Mouse (Mus musculus): Measurements from ENCODE around the gene Aif1. TPM values are rescaled to one million over a fixed set of nuclear protein-coding genes. Genes with fewer than 3 reads are reported as not detected.

Gene Aif1
- total RNA-seq, 2 experiments from 2014 or later: 1.4 to 2.8 TPM

GRCm38 (mm10) chr17:35155451-35155850 is 20.4 kb downstream of the Aif1 start:
- intact Hi-C loops (cut with DNase I): loop anchor here (10.0 kb wide), 1 partner anchor 1041 kb away; the partner anchor contains the start of gene H2-DMa
- DNase-seq: no peak

- no peak for DNase-seq
- intact Hi-C loops (cut with DNase I): loop anchor here (10.0 kb wide), 1 partner anchor 1040 kb away; the partner anchor contains the start of gene H2-DMa
These were observed 21.3 kb downstream of the Aif1 start for GRCm38 (mm10) chr17:35154616-35155015.

- intact Hi-C loops (cut with DNase I): loop anchor here (10.0 kb wide), 1 partner anchor 1039 kb away; the partner anchor contains the start of gene H2-DMa
- DNase-seq: no peak
These were observed 21.9 kb downstream of the Aif1 start for GRCm38 (mm10) chr17:35153931-35154330.

- DNase-seq: no peak
- intact Hi-C loops (cut with DNase I): loop anchor here (10.0 kb wide), 1 partner anchor 1038 kb away; the partner anchor contains the start of gene H2-DMa
These were observed 22.8 kb downstream of the Aif1 start for GRCm38 (mm10) chr17:35153077-35153476.

- no peak for DNase-seq
- intact Hi-C loops (cut with DNase I): loop anchor here (10.0 kb wide), 1 partner anchor 1037 kb away; the partner anchor contains the start of gene H2-DMa
These were observed 23.7 kb downstream of the Aif1 start for GRCm38 (mm10) chr17:35152121-35152520.

- intact Hi-C loops (cut with DNase I): no loop called here
- DNase-seq: no peak
These were observed 27.8 kb downstream of the Aif1 start for GRCm38 (mm10) chr17:35147922-35148639.

- intact Hi-C loops (cut with DNase I): no loop called here
- no peak for DNase-seq
These were observed 28.5 kb downstream of the Aif1 start for GRCm38 (mm10) chr17:35147348-35147747.

GRCm38 (mm10) chr17:35146139-35146538 is 29.7 kb downstream of the Aif1 start:
- DNase-seq: no peak

GRCm38 (mm10) chr17:35141971-35142370 is 33.9 kb downstream of the Aif1 start:
- intact Hi-C loops (cut with DNase I): loop anchor here (2.0 kb wide), 1 partner anchor 15 kb away; no protein-coding TSS in a partner anchor
- DNase-seq: no peak

More at GRCm38 (mm10) chr17:35146139-35146538, 29.7 kb downstream of the Aif1 start:
- intact Hi-C loops (cut with DNase I): no loop called here

GRCm38 (mm10) chr17:35140490-35140996 is 35.3 kb downstream of the Aif1 start:
- no peak for DNase-seq
- intact Hi-C loops (cut with DNase I): no loop called here

- DNase-seq: no peak
These were observed 36.6 kb downstream of the Aif1 start for GRCm38 (mm10) chr17:35139269-35139668.

GRCm38 (mm10) chr17:35135591-35136320 is 40.1 kb downstream of the Aif1 start:
- no peak for DNase-seq
- intact Hi-C loops (cut with DNase I): loop anchor here (1.0 kb wide), 1 partner anchor 28 kb away; no protein-coding TSS in a partner anchor

More at GRCm38 (mm10) chr17:35139269-35139668, 36.6 kb downstream of the Aif1 start:
- intact Hi-C loops (cut with DNase I): no loop called here

- intact Hi-C loops (cut with DNase I): no loop called here
- DNase-seq: peak; percentile 96
These were observed 40.9 kb downstream of the Aif1 start, which contains the start of gene Bag6 for GRCm38 (mm10) chr17:35134801-35135590. Bag6 (plus strand) TSS chr17:35135178.

GRCm38 (mm10) chr17:35133517-35133916 is 42.4 kb downstream of the Aif1 start:
- intact Hi-C loops (cut with DNase I): no loop called here
- no peak for DNase-seq

GRCm38 (mm10) chr17:35132174-35132560 is 43.7 kb downstream of the Aif1 start:
- intact Hi-C loops (cut with DNase I): no loop called here

GRCm38 (mm10) chr17:35131500-35132173 is 44.2 kb downstream of the Aif1 start, which contains the start of gene Apom:
Apom (minus strand) TSS chr17:35132050.
- DNase-seq: no peak
- intact Hi-C loops (cut with DNase I): no loop called here

More at GRCm38 (mm10) chr17:35132174-35132560, 43.7 kb downstream of the Aif1 start:
- no peak for DNase-seq

- DNase-seq: no peak
- intact Hi-C loops (cut with DNase I): no loop called here
These were observed 44.8 kb downstream of the Aif1 start for GRCm38 (mm10) chr17:35131038-35131437.

- DNase-seq: no peak
- intact Hi-C loops (cut with DNase I): loop anchor here (5.0 kb wide), 2 partner anchors 33 to 103 kb away; partner anchors contain the start of genes Atp6v1g2 and Prrc2a
These were observed 46.9 kb downstream of the Aif1 start for GRCm38 (mm10) chr17:35128996-35129395.

GRCm38 (mm10) chr17:35127017-35127416 is 48.9 kb downstream of the Aif1 start:
- intact Hi-C loops (cut with DNase I): loop anchor here (5.0 kb wide), 2 partner anchors 35 to 105 kb away; partner anchors contain the start of genes Atp6v1g2 and Prrc2a
- DNase-seq: no peak

All from heart, postnatal 14 days (tissue).